Mouse (Mus musculus): ENCODE data around the gene Fam19a1.

The Fam19a1 gene

GRCm38 (mm10) chr6:96435545-96435944, 322.6 kb downstream of the Fam19a1 start:
- ATAC-seq (ENCODE audit: low TSS enrichment) = no peak

GRCm38 (mm10) chr6:96437814-96438213, 324.9 kb downstream of the Fam19a1 start:
- ATAC-seq (ENCODE audit: low TSS enrichment) = no peak

- ATAC-seq (ENCODE audit: low TSS enrichment) = no peak
Measured at GRCm38 (mm10) chr6:96439419-96439818, 326.5 kb downstream of the Fam19a1 start.

- no peak for ATAC-seq (ENCODE audit: low TSS enrichment)
Measured at GRCm38 (mm10) chr6:96441971-96442370, 329.0 kb downstream of the Fam19a1 start.

GRCm38 (mm10) chr6:96447466-96447865, 334.5 kb downstream of the Fam19a1 start:
- no peak for ATAC-seq (ENCODE audit: low TSS enrichment)

GRCm38 (mm10) chr6:96456266-96456665, 343.3 kb downstream of the Fam19a1 start:
- no peak for ATAC-seq (ENCODE audit: low TSS enrichment)

GRCm38 (mm10) chr6:96457590-96458259, 344.8 kb downstream of the Fam19a1 start:
- no peak for ATAC-seq (ENCODE audit: low TSS enrichment)

- ATAC-seq (ENCODE audit: low TSS enrichment) = no peak
Measured at GRCm38 (mm10) chr6:96459041-96459440, 346.1 kb downstream of the Fam19a1 start.

- no peak for ATAC-seq (ENCODE audit: low TSS enrichment)
Measured at GRCm38 (mm10) chr6:96499464-96499863, 386.5 kb downstream of the Fam19a1 start.

- ATAC-seq (ENCODE audit: low TSS enrichment) = peak; percentile 88
Measured at GRCm38 (mm10) chr6:96541600-96541999, 428.6 kb downstream of the Fam19a1 start.

- ATAC-seq (ENCODE audit: low TSS enrichment) = no peak
Measured at GRCm38 (mm10) chr6:96544832-96545231, 431.9 kb downstream of the Fam19a1 start.

- ATAC-seq (ENCODE audit: low TSS enrichment) = no peak
Measured at GRCm38 (mm10) chr6:96550431-96550830, 437.5 kb downstream of the Fam19a1 start.

GRCm38 (mm10) chr6:96578649-96579048, 465.7 kb downstream of the Fam19a1 start:
- ATAC-seq (ENCODE audit: low TSS enrichment) = no peak

GRCm38 (mm10) chr6:96580726-96581125, 467.8 kb downstream of the Fam19a1 start:
- ATAC-seq (ENCODE audit: low TSS enrichment) = no peak

- ATAC-seq (ENCODE audit: low TSS enrichment) = no peak
Measured at GRCm38 (mm10) chr6:96581187-96581586, 468.2 kb downstream of the Fam19a1 start.

- ATAC-seq (ENCODE audit: low TSS enrichment) = no peak
Measured at GRCm38 (mm10) chr6:96587427-96587826, 474.5 kb downstream of the Fam19a1 start.

GRCm38 (mm10) chr6:96593031-96593430, 480.1 kb downstream of the Fam19a1 start:
- ATAC-seq (ENCODE audit: low TSS enrichment) = no peak

- no peak for ATAC-seq (ENCODE audit: low TSS enrichment)
Measured at GRCm38 (mm10) chr6:96595201-96595600, 482.2 kb downstream of the Fam19a1 start.

- no peak for ATAC-seq (ENCODE audit: low TSS enrichment)
Measured at GRCm38 (mm10) chr6:96624196-96624595, 511.2 kb downstream of the Fam19a1 start.

GRCm38 (mm10) chr6:96631518-96631917, 518.6 kb downstream of the Fam19a1 start:
- ATAC-seq (ENCODE audit: low TSS enrichment) = peak; percentile 70

GRCm38 (mm10) chr6:96632243-96632642, 519.3 kb downstream of the Fam19a1 start:
- peak; percentile 88 for ATAC-seq (ENCODE audit: low TSS enrichment)

- ATAC-seq (ENCODE audit: low TSS enrichment) = no peak
Measured at GRCm38 (mm10) chr6:96635663-96636062, 522.7 kb downstream of the Fam19a1 start.

GRCm38 (mm10) chr6:96648742-96649141, 535.8 kb downstream of the Fam19a1 start:
- ATAC-seq (ENCODE audit: low TSS enrichment) = peak; percentile 86

GRCm38 (mm10) chr6:96649267-96649666, 536.3 kb downstream of the Fam19a1 start:
- ATAC-seq (ENCODE audit: low TSS enrichment) = no peak
